Mouse (Mus musculus) layer of hippocampus, postnatal 14 days (tissue): ENCODE data around the gene Tex19.2. TPM values are rescaled to one million over a fixed set of nuclear protein-coding genes. Genes with fewer than 3 reads are reported as not detected.
A peak's percentile ranks its signal among the peaks of the same experiment; 100 is the strongest.
"Not testable (repeated sequence)": the region's sequence is repeated elsewhere in the genome, so short reads cannot be mapped to it uniquely, and the experiment has no call there.

Source experiments
- DNase-seq, 2 experiments: peaks; one replicate each; pipeline ENCODE4 v3.0.0; 2021 to 2022; ENCODE audit warnings: low spot score in 2 of 2, mixed read lengths in 1 of 2
- total RNA-seq, 2 experiments: library from RNA; stranded (reverse); gene quantifications; 2 replicates each; pipeline ENCODE4 v1.2.3; 2021

Gene Tex19.2
- total RNA-seq, 2 experiments from 2014 or later, result not detected

GRCm38 (mm10) chr11:121111601-121112000 is 6.9 kb downstream of the Tex19.2 start:
- DNase-seq, result no peak

GRCm38 (mm10) chr11:121111051-121111450 is 7.4 kb downstream of the Tex19.2 start:
- no peak for DNase-seq

GRCm38 (mm10) chr11:121109986-121110385 is 8.5 kb downstream of the Tex19.2 start:
- peak in 1 of 2 experiments; percentile 24 for DNase-seq

- no peak for DNase-seq
Measured at GRCm38 (mm10) chr11:121108061-121108460, 10.4 kb downstream of the Tex19.2 start.

GRCm38 (mm10) chr11:121107242-121107641 is 11.2 kb downstream of the Tex19.2 start:
- DNase-seq, result not testable (repeated sequence)

GRCm38 (mm10) chr11:121101124-121101805 is 17.2 kb downstream of the Tex19.2 start:
- no peak for DNase-seq

- DNase-seq, result no peak
Measured at GRCm38 (mm10) chr11:121100692-121101091, 17.8 kb downstream of the Tex19.2 start.

GRCm38 (mm10) chr11:121099762-121100161 is 18.7 kb downstream of the Tex19.2 start:
- DNase-seq, result no peak

GRCm38 (mm10) chr11:121092606-121093585 is 25.6 kb downstream of the Tex19.2 start:
- no peak for DNase-seq

GRCm38 (mm10) chr11:121090943-121091342 is 27.5 kb downstream of the Tex19.2 start:
- DNase-seq, result no peak

GRCm38 (mm10) chr11:121089756-121090546 is 28.5 kb downstream of the Tex19.2 start:
- no peak for DNase-seq

- DNase-seq, result no peak
Measured at GRCm38 (mm10) chr11:121088997-121089396, 29.5 kb downstream of the Tex19.2 start.

GRCm38 (mm10) chr11:121086296-121086695 is 32.2 kb downstream of the Tex19.2 start:
- no peak for DNase-seq

GRCm38 (mm10) chr11:121085181-121085580 is 33.3 kb downstream of the Tex19.2 start:
- no peak for DNase-seq

GRCm38 (mm10) chr11:121082857-121083500 is 35.5 kb downstream of the Tex19.2 start:
- no peak for DNase-seq

- no peak for DNase-seq
Measured at GRCm38 (mm10) chr11:121082250-121082649, 36.2 kb downstream of the Tex19.2 start.

GRCm38 (mm10) chr11:121081120-121081519 is 37.4 kb downstream of the Tex19.2 start, which contains the start of gene Sectm1a:
TSS of gene Sectm1a (minus strand) at chr11:121081220.
- no peak for DNase-seq

- no peak for DNase-seq
Measured at GRCm38 (mm10) chr11:121080330-121080729, 38.1 kb downstream of the Tex19.2 start.

GRCm38 (mm10) chr11:121075655-121076054 is 42.8 kb downstream of the Tex19.2 start:
- DNase-seq, result no peak

GRCm38 (mm10) chr11:121069662-121070061 is 48.8 kb downstream of the Tex19.2 start:
- not testable (repeated sequence) for DNase-seq

GRCm38 (mm10) chr11:121067895-121068294 is 50.6 kb downstream of the Tex19.2 start:
- DNase-seq, result no peak
